Mouse (Mus musculus) liver, embryonic 13.5 days (tissue): Measurements from ENCODE around the gene Hist1h3d. TPM values are rescaled to one million over a fixed set of nuclear protein-coding genes. Genes with fewer than 3 reads are reported as not detected.
A peak's percentile ranks its signal among the peaks of the same experiment; 100 is the strongest.
"Not testable (repeated sequence)": the region's sequence is repeated elsewhere in the genome, so short reads cannot be mapped to it uniquely, and the experiment has no call there.

ENCODE experiments used
- ATAC-seq: fragments of 200-750 bp; cut with Nextera tagmentation; 2 replicates; pipeline ENCODE4 v1.8.0; 2017; ENCODE audit warnings: low read depth, mild to moderate bottlenecking, moderate number of reproducible peaks, moderate library complexity
- DNase-seq: peaks from one replicate; pipeline ENCODE4 v3.0.0; 2022
- H3K27ac ChIP-seq: fragments of 300-500 bp; sonication (generic); 2 replicates; pipeline ENCODE4 v1.5.1; 2015; ENCODE audit warnings: moderate library complexity, mild to moderate bottlenecking, inconsistent platforms
- H3K27me3 ChIP-seq: fragments of 300-500 bp; sonication (generic); 2 replicates; pipeline ENCODE4 v1.6.1; 2015; ENCODE audit warnings: mild to moderate bottlenecking, inconsistent platforms
- H3K36me3 ChIP-seq: fragments of 300-500 bp; sonication (generic); 2 replicates; pipeline ENCODE4 v1.6.1; 2015; ENCODE audit warnings: mild to moderate bottlenecking, inconsistent platforms
- H3K4me1 ChIP-seq: fragments of 300-500 bp; sonication (generic); replicated peaks from 2 replicates; pipeline ENCODE4 v1.6.1; 2015; ENCODE audit warnings: inconsistent platforms
- H3K4me2 ChIP-seq: fragments of 300-500 bp; sonication (generic); 2 replicates; pipeline ENCODE4 v1.6.1; 2015; ENCODE audit warnings: inconsistent platforms, mild to moderate bottlenecking, moderate library complexity
- H3K4me3 ChIP-seq: fragments of 300-500 bp; sonication (generic); replicated peaks from 2 replicates; pipeline ENCODE4 v1.5.1; 2015; ENCODE audit warnings: mild to moderate bottlenecking, inconsistent platforms
- H3K9ac ChIP-seq: fragments of 300-500 bp; sonication (generic); 2 replicates; pipeline ENCODE4 v1.6.1; 2015; ENCODE audit warnings: mild to moderate bottlenecking, inconsistent platforms
- H3K9me3 ChIP-seq: fragments of 300-500 bp; sonication (generic); replicated peaks from 2 replicates; pipeline ENCODE4 v1.6.1; 2016; ENCODE audit warnings: inconsistent platforms
- WGBS: fragments of 180-500 bp; shearing (Covaris S2); methylation state at CpG from one replicate; pipeline ENCODE4 v1.1.7; 2015; ENCODE audit not compliant: insufficient replicate concordance; 5-methylcytosine and 5-hydroxymethylcytosine counted together
- polyA plus RNA-seq: library from polyadenylated mRNA; unstranded; fragments of >200 nt; fragmentation: Nextera tagmentation; extraction: Ambion mirVana; gene quantifications from 2 replicates; pipeline ENCODE4 v1.2.1, GENCODE M21; 2015

Gene Hist1h3d
- polyA plus RNA-seq, 1 experiment from 2014 or later = 7.2 TPM

DNA sequence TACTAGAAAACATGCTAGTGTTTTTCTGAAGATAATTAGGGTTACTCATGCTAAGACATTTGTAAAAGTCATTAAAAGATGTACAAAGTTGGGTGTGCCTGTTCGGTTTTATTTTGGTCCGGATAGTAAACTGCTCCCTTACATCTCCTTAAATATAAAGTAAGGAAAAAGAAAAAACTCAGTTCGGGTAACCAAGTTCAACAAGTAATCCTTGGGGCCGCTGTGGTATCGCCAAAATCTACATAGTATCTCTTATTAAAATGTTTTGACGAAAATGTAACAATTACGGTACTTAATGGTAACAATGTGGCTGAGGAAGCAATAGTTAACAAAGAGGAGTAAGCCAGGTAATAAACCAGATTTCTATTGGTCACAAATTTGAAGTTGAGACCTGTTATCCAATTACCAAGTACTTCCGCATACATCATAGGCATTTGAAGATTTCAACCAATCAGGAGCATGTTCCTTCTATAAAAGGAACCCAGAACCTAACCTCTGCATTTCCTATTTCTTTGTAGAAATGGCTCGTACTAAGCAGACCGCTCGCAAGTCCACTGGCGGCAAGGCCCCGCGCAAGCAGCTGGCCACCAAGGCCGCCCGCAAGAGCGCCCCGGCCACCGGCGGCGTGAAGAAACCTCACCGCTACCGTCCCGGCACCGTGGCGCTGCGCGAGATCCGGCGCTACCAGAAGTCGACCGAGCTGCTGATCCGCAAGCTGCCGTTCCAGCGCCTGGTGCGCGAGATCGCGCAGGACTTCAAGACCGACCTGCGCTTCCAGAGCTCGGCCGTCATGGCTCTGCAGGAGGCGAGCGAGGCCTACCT lies 31.4 kb upstream of the Hist1h3d start, which contains the start of gene Hist1h3f:
Gene Hist1h3f (plus strand): TSS at position 88 of the 822 bp plus-strand sequence.
- DNase-seq (peak; percentile 86), ATAC-seq (peak; percentile 75)
- H3K4me1 ChIP-seq = peaks cover 29% of the 10 kb centered on the region
- no peaks in the 10 kb centered on the region for H3K9me3 ChIP-seq
- under 1% methylated on average over 28 of the region's 45 CpGs for WGBS
- H3K9ac ChIP-seq = peak within 1 kb of the TSS; percentile 90
- H3K4me3 ChIP-seq = peak within 1 kb of the TSS; percentile 67
- peak within 1 kb of the TSS; percentile 73 for H3K4me2 ChIP-seq
- H3K27me3 ChIP-seq = no peaks in the 10 kb centered on the region
- H3K27ac ChIP-seq = peak within 1 kb of the TSS; percentile 98
- H3K36me3 ChIP-seq = no peaks in the 10 kb centered on the region

DNA sequence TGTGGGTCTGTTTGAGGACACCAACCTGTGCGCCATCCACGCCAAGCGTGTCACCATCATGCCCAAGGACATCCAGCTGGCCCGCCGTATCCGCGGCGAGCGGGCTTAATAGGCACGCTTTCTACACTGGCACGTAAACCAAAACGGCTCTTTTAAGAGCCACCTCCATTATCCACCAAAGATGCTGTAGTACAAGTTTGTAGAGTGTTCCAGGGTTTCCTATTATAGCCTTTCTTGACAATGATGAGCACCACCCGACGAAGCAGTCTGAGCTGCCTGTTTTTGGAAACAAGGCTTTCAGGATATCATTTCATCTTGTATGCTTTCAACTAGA lies 30.8 kb upstream of the Hist1h3d start:
- WGBS = 0% methylated on average over 13 of the region's 14 CpGs
- not testable (repeated sequence) for H3K9me3 ChIP-seq, DNase-seq, H3K27me3 ChIP-seq, H3K36me3 ChIP-seq
- peaks cover 34% of the 10 kb centered on the region for H3K4me1 ChIP-seq
- peak overlapping the region; percentile 72 for H3K4me2 ChIP-seq
- ATAC-seq = peak; percentile 8
- peak overlapping the region; percentile 56 for H3K4me3 ChIP-seq
- H3K9ac ChIP-seq = peak overlapping the region; percentile 75
- H3K27ac ChIP-seq = peak overlapping the region; percentile 97

DNA sequence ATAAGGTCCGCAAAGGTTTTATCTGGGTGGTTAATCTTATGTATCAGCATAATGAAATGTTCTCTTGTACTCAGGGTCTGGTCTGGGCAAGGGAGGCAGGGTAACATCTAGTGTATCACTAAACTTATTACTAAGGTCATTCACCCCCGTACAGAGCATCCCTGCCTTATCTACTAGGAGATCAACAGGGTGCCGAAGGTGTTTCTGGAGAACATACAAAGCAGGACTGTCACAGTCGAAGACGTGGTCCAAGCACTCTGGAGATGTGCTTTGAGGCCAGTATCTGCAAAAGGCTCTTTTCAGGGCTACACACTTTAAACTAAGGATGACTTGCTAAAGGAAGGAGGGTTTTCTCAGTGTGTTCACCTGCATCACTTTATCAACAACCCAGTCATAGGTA lies 28.9 kb upstream of the Hist1h3d start:
- Histone ChIP-seq H3K4me2 (peak overlapping the region; percentile 35; the same call in 1 of the 2 replicates), H3K27me3 (no peaks in the 10 kb centered on the region), H3K9ac (peak overlapping the region; percentile 48; the same call in 1 of the 2 replicates), H3K36me3 (no peaks in the 10 kb centered on the region), H3K4me1 (peaks cover 33% of the 10 kb centered on the region), H3K4me3 (no peak overlapping the region), H3K9me3 (no peaks in the 10 kb centered on the region), H3K27ac (peak overlapping the region; percentile 89)
- 65% methylated on average over 5 of the region's 5 CpGs for WGBS
- DNase-seq = no peak
- ATAC-seq = no peak

DNA sequence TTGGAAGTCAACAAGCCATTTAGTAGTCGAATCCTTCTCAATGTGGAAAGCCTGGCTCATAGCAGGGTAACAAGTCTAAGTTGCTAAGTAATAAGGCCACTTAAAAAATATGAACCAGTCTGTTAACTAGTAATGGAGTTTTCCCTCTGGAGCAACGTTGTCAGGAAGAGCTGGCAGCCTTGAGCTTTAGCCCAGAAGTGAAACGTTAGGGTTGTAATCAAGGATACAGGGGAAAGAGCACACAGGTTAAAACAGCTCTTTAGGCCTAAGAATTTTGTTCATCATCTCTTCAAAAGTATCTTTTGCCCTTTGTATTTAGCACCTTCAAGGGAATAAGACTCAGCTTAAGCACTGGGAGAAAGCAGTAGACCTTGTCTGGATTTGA lies 24.8 kb upstream of the Hist1h3d start:
- H3K4me1 ChIP-seq = peaks cover 57% of the 10 kb centered on the region

DNA sequence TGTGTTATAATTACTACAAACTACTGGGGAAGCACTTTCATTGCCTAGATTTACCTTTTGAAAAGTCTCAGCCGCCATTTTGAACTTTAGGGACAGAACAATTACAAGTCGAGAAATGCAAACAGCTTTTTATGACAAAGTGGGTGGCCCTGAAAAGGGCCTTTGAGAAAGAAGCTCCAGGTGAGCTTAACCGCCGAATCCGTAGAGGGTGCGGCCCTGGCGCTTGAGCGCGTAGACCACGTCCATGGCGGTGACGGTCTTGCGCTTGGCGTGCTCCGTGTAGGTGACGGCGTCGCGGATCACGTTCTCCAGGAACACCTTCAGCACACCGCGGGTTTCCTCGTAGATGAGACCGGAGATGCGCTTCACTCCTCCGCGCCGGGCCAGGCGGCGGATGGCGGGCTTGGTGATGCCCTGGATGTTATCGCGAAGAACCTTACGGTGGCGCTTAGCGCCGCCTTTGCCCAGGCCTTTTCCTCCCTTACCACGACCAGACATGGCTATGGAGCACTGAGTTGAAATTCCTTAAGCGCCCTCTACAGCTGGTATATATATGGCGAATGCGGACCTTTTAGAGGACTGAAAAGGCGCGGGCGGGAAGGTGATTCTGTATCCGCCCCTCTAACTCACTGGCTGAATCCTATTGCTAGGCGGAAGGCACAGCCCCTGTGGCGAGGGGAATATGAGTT lies 24.3 kb upstream of the Hist1h3d start, which contains the start of gene Hist1h4f:
Gene Hist1h4f (minus strand): TSS at position 503 of the 689 bp plus-strand sequence.
- Histone ChIP-seq H3K4me2 (peak within 1 kb of the TSS; percentile 71), H3K27ac (peak within 1 kb of the TSS; percentile 98), H3K9ac (peak within 1 kb of the TSS; percentile 81), H3K4me1 (peaks cover 56% of the 10 kb centered on the region), H3K4me3 (peak within 1 kb of the TSS; percentile 58)
- H3K9me3 ChIP-seq, H3K27me3 ChIP-seq, H3K36me3 ChIP-seq: not testable (repeated sequence)
- DNase-seq (peak; percentile 93), ATAC-seq (peak; percentile 68)
- WGBS = under 1% methylated on average over 47 of the region's 47 CpGs

More for the DNA sequence above, 24.8 kb upstream of the Hist1h3d start:
- Histone ChIP-seq H3K4me3 (peak overlapping the region; percentile 58), H3K9ac (peak overlapping the region; percentile 81), H3K9me3 (no peaks in the 10 kb centered on the region), H3K27ac (peak overlapping the region; percentile 98), H3K36me3 (no peaks in the 10 kb centered on the region), H3K27me3 (no peaks in the 10 kb centered on the region), H3K4me2 (peak overlapping the region; percentile 71)
- WGBS = under 1% methylated on average over 3 of the region's 3 CpGs
- ATAC-seq = peak; percentile 0
- no peak for DNase-seq

DNA sequence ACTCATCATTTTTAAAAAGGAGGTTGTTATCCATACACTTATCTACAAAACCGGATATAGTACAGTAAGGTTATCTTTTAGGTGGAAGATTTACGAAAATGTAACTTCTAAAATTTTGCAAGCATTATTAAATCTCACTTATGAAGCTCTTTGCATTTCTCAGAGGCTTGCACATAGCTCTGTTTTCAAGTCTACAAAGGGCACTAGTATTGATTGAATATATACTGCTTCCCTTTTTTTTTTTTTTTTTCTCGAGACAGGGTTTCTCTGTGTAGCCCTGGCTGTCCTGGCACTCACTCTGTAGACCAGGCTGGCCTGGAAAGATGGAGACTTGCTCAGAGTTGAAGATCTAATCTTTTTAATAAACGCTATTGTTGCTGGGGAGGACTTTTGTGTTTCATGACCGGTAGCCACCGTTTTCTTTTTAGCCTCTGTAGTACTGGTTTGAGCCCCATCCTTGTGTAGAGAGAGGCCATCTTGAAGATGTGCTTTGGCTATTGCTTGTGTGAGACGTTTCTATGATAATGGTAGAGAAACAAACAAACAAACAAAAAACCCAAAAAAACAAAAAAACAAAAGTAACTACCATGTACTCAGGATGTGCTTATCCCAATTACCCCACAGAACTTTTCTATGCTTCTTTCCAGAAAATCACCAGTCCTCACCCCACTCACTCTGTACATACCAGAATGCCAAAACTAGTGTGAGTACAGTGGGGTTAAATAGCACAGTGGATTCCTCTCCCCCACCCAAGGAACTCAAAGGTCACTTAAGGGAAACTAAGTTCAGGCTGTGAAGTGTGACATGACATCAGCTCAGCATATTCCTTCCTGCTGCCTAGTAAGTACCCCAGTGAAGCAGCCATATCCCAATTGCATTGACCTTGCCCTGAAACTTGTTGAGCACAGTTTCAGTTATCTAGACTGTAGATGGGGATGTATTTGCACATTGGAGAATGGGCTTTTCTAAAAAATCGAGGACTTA lies 23.3 kb upstream of the Hist1h3d start:
- DNase-seq (no peak), ATAC-seq (no peak)
- Histone ChIP-seq H3K27ac (peak overlapping the region; percentile 98), H3K9ac (peak overlapping the region; percentile 81), H3K9me3 (no peaks in the 10 kb centered on the region), H3K4me2 (peak overlapping the region; percentile 71), H3K4me3 (peak overlapping the region; percentile 58; the same call in 1 of the 2 replicates), H3K36me3 (no peaks in the 10 kb centered on the region), H3K4me1 (peaks cover 58% of the 10 kb centered on the region), H3K27me3 (no peaks in the 10 kb centered on the region)
- 34% methylated on average over 8 of the region's 8 CpGs for WGBS

DNA sequence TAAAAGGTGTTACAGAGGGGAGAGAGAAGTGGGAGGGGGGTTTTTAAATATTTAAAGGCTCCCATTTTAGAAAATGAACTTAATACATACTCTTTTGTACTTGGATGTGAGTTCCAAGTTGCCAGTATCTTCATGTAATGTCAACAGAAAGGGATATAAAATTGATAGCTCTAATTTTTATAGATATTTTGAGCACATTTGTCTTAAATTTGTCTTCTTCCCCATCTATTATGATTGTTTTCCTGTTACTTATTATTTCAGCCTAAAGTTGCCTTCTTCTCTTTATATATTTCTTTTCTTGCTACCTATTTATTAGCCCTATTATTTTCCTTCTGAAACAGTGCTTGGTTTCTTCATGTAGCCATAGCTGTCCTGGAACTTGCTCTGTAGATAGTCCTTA lies 22.6 kb upstream of the Hist1h3d start, which contains the start of gene Hist1h1d:
Gene Hist1h1d (plus strand): TSS at position 301 of the 400 bp plus-strand sequence.
- Histone ChIP-seq H3K4me1 (peaks cover 60% of the 10 kb centered on the region), H3K9me3 (no peaks in the 10 kb centered on the region), H3K27me3 (no peaks in the 10 kb centered on the region), H3K4me2 (peak within 1 kb of the TSS; percentile 83), H3K27ac (peak within 1 kb of the TSS; percentile 100), H3K4me3 (no peak within 1 kb of the TSS), H3K9ac (peak within 1 kb of the TSS; percentile 92), H3K36me3 (no peaks in the 10 kb centered on the region)
- ATAC-seq (no peak), DNase-seq (no peak)

DNA sequence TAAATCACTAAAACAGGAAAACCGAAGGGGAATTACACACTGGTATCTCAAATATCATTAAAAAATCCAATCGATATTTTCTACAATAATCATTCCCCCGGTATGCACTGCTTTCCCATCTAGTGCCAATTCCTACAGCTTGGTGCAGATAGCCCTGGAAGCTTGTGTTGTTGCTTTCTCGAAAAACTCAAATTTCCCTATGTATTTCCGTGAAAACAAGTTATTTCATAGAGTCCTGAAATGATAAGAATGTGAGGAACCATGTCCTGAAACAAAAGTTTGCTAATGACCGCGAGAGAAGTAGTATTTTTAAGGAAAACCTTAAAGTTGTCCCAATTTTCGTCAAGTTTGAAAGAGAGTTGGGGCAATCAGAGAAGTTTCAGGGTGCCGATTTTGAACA lies 21.2 kb upstream of the Hist1h3d start:
- WGBS = 19% methylated on average over 9 of the region's 9 CpGs

DNA sequence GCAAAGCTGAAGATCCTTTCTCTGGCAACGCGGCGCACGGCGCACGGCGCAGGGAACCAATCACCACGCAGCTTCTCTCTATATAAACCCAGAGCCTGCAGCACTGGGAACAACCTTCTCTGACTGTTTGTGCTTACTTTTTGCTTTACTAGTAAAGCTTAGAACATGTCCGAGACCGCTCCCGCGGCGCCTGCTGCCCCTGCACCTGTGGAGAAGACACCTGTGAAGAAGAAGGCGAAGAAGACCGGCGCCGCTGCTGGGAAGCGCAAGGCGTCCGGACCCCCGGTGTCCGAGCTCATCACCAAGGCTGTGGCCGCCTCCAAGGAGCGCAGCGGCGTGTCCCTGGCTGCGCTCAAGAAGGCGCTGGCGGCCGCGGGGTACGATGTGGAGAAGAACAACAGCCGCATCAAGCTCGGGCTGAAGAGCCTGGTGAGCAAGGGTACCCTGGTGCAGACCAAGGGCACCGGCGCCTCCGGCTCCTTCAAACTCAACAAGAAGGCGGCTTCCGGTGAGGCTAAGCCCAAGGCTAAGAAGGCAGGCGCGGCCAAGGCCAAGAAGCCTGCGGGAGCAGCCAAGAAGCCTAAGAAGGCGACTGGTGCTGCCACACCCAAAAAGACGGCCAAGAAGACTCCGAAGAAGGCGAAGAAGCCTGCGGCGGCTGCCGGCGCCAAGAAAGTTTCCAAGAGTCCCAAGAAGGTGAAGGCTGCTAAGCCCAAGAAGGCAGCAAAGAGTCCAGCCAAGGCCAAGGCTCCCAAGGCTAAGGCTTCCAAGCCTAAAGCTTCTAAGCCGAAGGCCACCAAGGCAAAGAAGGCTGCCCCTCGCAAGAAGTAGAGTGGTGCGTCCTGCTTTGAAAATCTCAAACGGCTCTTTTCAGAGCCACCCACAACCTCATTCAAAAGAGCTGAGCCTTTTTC lies 20.4 kb upstream of the Hist1h3d start:
- peak overlapping the region; percentile 100 for H3K27ac ChIP-seq
- no peaks in the 10 kb centered on the region for H3K36me3 ChIP-seq
- peak; percentile 90 for DNase-seq
- peak; percentile 74 for ATAC-seq
- no peaks in the 10 kb centered on the region for H3K9me3 ChIP-seq
- no peaks in the 10 kb centered on the region for H3K27me3 ChIP-seq
- WGBS = under 1% methylated on average over 54 of the region's 54 CpGs
- peak overlapping the region; percentile 66 for H3K4me3 ChIP-seq
- H3K4me1 ChIP-seq = peaks cover 51% of the 10 kb centered on the region
- H3K9ac ChIP-seq = peak overlapping the region; percentile 92
- H3K4me2 ChIP-seq = peak overlapping the region; percentile 83

More for the DNA sequence above, 21.2 kb upstream of the Hist1h3d start:
- Histone ChIP-seq H3K27me3 (no peaks in the 10 kb centered on the region), H3K9ac (peak overlapping the region; percentile 92), H3K4me2 (peak overlapping the region; percentile 83), H3K4me1 (peaks cover 56% of the 10 kb centered on the region), H3K36me3 (no peaks in the 10 kb centered on the region), H3K9me3 (no peaks in the 10 kb centered on the region), H3K4me3 (peak overlapping the region; percentile 66), H3K27ac (peak overlapping the region; percentile 100)
- DNase-seq (no peak), ATAC-seq (no peak)
